Mouse (Mus musculus) MEL (cell line): Measurements from ENCODE around the gene Slc7a3. TPM values are rescaled to one million over a fixed set of nuclear protein-coding genes. Genes with fewer than 3 reads are reported as not detected.

Experiments used
- DNase-seq: peaks from one replicate; pipeline ENCODE4 v3.0.0; 2011; ENCODE audit warnings: low read depth, low spot score
- H3K27ac ChIP-seq: 2 replicates; pipeline ENCODE4 v1.5.1; 2012; ENCODE audit warnings: low read depth, mild to moderate bottlenecking, control low read depth, low read length, moderate library complexity; ENCODE audit not compliant: control insufficient read depth
- H3K27me3 ChIP-seq, 2 experiments: fragments of 150-350 bp in 1 of 2; sonication (generic) in 1 of 2; 2 replicates each; pipeline ENCODE4 v1.6.1; 2012; ENCODE audit warnings: low read length in 2 of 2, mild to moderate bottlenecking in 2 of 2, improper control_type of control experiment in 1 of 2, moderate library complexity in 1 of 2; ENCODE audit not compliant: insufficient read depth in 2 of 2, control insufficient read depth in 1 of 2
- H3K36me3 ChIP-seq, 2 experiments: 2 replicates each; pipeline ENCODE4 v1.6.1; 2012 to 2014; ENCODE audit warnings: low read length in 2 of 2, improper control_type of control experiment in 1 of 2, inconsistent platforms in 1 of 2, mild to moderate bottlenecking in 1 of 2; ENCODE audit not compliant: insufficient read depth in 2 of 2, control insufficient read depth in 1 of 2
- H3K4me1 ChIP-seq, 2 experiments: fragments of 150-350 bp in 1 of 2; sonication (generic) in 1 of 2; 2 replicates each; pipeline ENCODE4 v1.6.1; 2012; ENCODE audit warnings: low read length in 2 of 2, improper control_type of control experiment in 1 of 2, mild to moderate bottlenecking in 1 of 2; ENCODE audit not compliant: insufficient read depth in 2 of 2, control insufficient read depth in 1 of 2
- H3K4me3 ChIP-seq, 2 experiments: fragments of 150-350 bp in 1 of 2; sonication (generic) in 1 of 2; 2 replicates each; pipeline ENCODE4 v1.5.1; 2012; ENCODE audit warnings: low read depth in 2 of 2, low read length in 2 of 2, mild to moderate bottlenecking in 2 of 2, moderate library complexity in 2 of 2, control low read depth in 1 of 2, improper control_type of control experiment in 1 of 2; ENCODE audit not compliant: control insufficient read depth in 1 of 2, insufficient read depth in 1 of 2
- H3K79me2 ChIP-seq: 2 replicates; pipeline ENCODE4 v1.6.1; 2012; ENCODE audit warnings: mild to moderate bottlenecking, low read length, moderate library complexity; ENCODE audit not compliant: control insufficient read depth, poor library complexity, insufficient read depth
- H3K9ac ChIP-seq: 2 replicates; pipeline ENCODE4 v1.6.1; 2012; ENCODE audit warnings: low read depth, mild to moderate bottlenecking, control low read depth, low read length, moderate library complexity; ENCODE audit not compliant: control insufficient read depth, poor library complexity, severe bottlenecking
- H3K9me3 ChIP-seq: fragments of 150-350 bp; sonication (generic); replicated peaks from 2 replicates; pipeline ENCODE4 v1.6.1; 2012; ENCODE audit warnings: mild to moderate bottlenecking, low read length, improper control_type of control experiment, moderate library complexity; ENCODE audit not compliant: insufficient read depth
- BHLHE40 ChIP-seq: IDR thresholded peaks from 2 replicates; pipeline ENCODE4 v1.6.1; 2012; ENCODE audit warnings: low read depth, mild to moderate bottlenecking, inconsistent platforms, low read length, improper control_type of control experiment, borderline replicate concordance
- EP300 ChIP-seq, 2 experiments: IDR thresholded peaks; 2 replicates each; pipeline ENCODE4 v1.6.1; 2011; ENCODE audit warnings: improper control_type of control experiment in 2 of 2, low read length in 2 of 2, low read depth in 1 of 2, mild to moderate bottlenecking in 1 of 2
- ETS1 ChIP-seq: IDR thresholded peaks from 2 replicates; pipeline ENCODE4 v1.6.1; 2012; ENCODE audit warnings: low read depth, mild to moderate bottlenecking, inconsistent platforms, low read length, improper control_type of control experiment, moderate library complexity
- GATA1 ChIP-seq: IDR thresholded peaks from 2 replicates; pipeline ENCODE4 v1.6.1; 2011; ENCODE audit warnings: low read depth, low read length, improper control_type of control experiment
- JUND ChIP-seq: IDR thresholded peaks from 2 replicates; pipeline ENCODE4 v1.6.1; 2011; ENCODE audit warnings: low read depth, mild to moderate bottlenecking, improper control_type of control experiment, low read length
- MAFK ChIP-seq: IDR thresholded peaks from 2 replicates; pipeline ENCODE4 v1.6.1; 2011; ENCODE audit warnings: low read depth, mild to moderate bottlenecking, low read length, improper control_type of control experiment, borderline replicate concordance
- MAX ChIP-seq: IDR thresholded peaks from 2 replicates; pipeline ENCODE4 v1.6.1; 2011; ENCODE audit warnings: low read length, improper control_type of control experiment
- MXI1 ChIP-seq: IDR thresholded peaks from 2 replicates; pipeline ENCODE4 v1.6.1; 2011; ENCODE audit warnings: mild to moderate bottlenecking, low read depth, low read length, improper control_type of control experiment
- MYB ChIP-seq: IDR thresholded peaks from 2 replicates; pipeline ENCODE4 v1.6.1; 2011; ENCODE audit warnings: mild to moderate bottlenecking, low read depth, low read length, improper control_type of control experiment
- MYC ChIP-seq: IDR thresholded peaks from 2 replicates; pipeline ENCODE4 v1.6.1; 2011; ENCODE audit warnings: low read depth, mild to moderate bottlenecking, low read length, improper control_type of control experiment, moderate library complexity
- NELFE ChIP-seq: IDR thresholded peaks from 2 replicates; pipeline ENCODE4 v1.6.1; 2011; ENCODE audit warnings: low read depth, low read length, improper control_type of control experiment
- POLR2AphosphoS2 ChIP-seq: IDR thresholded peaks from 2 replicates; pipeline ENCODE4 v1.6.1; 2011; ENCODE audit warnings: low read length, improper control_type of control experiment
- RCOR1 ChIP-seq: IDR thresholded peaks from 2 replicates; pipeline ENCODE4 v1.6.1; 2012; ENCODE audit warnings: low read depth, mild to moderate bottlenecking, inconsistent platforms, low read length, improper control_type of control experiment
- SIN3A ChIP-seq: IDR thresholded peaks from 2 replicates; pipeline ENCODE4 v1.6.1; 2012; ENCODE audit warnings: low read length, improper control_type of control experiment, inconsistent platforms
- TAL1 ChIP-seq: IDR thresholded peaks from 2 replicates; pipeline ENCODE4 v1.6.1; 2012; ENCODE audit warnings: mild to moderate bottlenecking, inconsistent platforms, low read length, moderate library complexity, mixed read lengths
- TCF12 ChIP-seq: IDR thresholded peaks from 2 replicates; pipeline ENCODE4 v1.6.1; 2014; ENCODE audit warnings: low read depth, mild to moderate bottlenecking, inconsistent platforms, low read length, improper control_type of control experiment, moderate library complexity
- USF1 ChIP-seq: IDR thresholded peaks from 2 replicates; pipeline ENCODE4 v1.6.1; 2014; ENCODE audit warnings: low read depth, mild to moderate bottlenecking, inconsistent platforms, low read length, improper control_type of control experiment, moderate library complexity
- ZC3H11A ChIP-seq: IDR thresholded peaks from 2 replicates; pipeline ENCODE4 v1.6.1; 2012; ENCODE audit warnings: low read depth, mild to moderate bottlenecking, inconsistent platforms, low read length, improper control_type of control experiment
- ZMIZ1 ChIP-seq: IDR thresholded peaks from 2 replicates; pipeline ENCODE4 v1.6.1; 2012; ENCODE audit warnings: low read depth, mild to moderate bottlenecking, inconsistent platforms, low read length, improper control_type of control experiment, moderate library complexity
- polyA plus RNA-seq, 2 experiments: library from polyadenylated mRNA; stranded (reverse) in 1 of 2; unstranded in 1 of 2; fragments of >175 nt in 1 of 2; fragments of >200 nt in 1 of 2; gene quantifications; 2 replicates each; pipeline versions ENCODE4 v1.2.1 to v1.2.4; 2012; ENCODE audit warnings: low replicate concordance in 2 of 2, low read depth in 1 of 2; ENCODE audit not compliant: insufficient read length in 2 of 2, insufficient read depth in 1 of 2, missing spikeins in 1 of 2
- total RNA-seq: library from RNA; depleted of rRNA; stranded (reverse); fragments of 300-350 nt; gene quantifications from 2 replicates; pipeline ENCODE4 v1.2.3, GENCODE M21; 2012

Slc7a3 gene
- total and polyA plus RNA-seq, 3 experiments, result 3.0 to 12.8 TPM; not detected in 1

DNA sequence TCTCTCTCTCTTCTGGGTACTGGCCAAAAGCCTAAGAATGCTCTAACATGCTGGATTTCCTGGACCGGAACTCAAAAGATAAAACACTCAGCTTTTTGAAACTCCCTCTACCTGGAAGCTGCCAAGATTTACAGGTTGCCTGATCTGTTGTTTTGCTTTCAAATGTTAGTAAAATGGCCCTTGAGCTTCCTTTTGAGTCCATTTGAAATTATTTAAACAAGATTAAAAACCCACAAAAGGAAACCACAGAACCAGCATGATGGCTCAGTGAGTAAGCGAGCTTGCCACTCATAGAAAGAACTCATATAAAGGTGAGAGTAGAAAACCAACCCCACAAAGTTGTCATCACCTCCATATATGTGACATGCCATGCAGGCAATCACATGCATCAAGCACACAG lies 42.7 kb upstream of the Slc7a3 start:
- no peak overlapping the region for H3K27ac ChIP-seq
- peak; percentile 66 for TF ChIP-seq RCOR1
- TF ChIP-seq MYB, result no peak
- no peak for TF ChIP-seq USF1
- peak; percentile 23; the same call in 1 of the 2 replicates for TF ChIP-seq ETS1
- 0 out of 4 replicates have a peak, but pooled peaks of 1 of the 2 experiments have one; percentile 22 for TF ChIP-seq EP300 (IDR thresholded peaks at IDR 0.05; ENCODE audit: low read depth in 1 of 2, low read length in 2 of 2)
- 0 out of 2 replicates have a peak, but pooled peaks have one; percentile 27 for TF ChIP-seq MXI1
- H3K36me3 ChIP-seq, result peaks cover 0 to 12% of the 10 kb centered on the region in 2 experiments; a peak in 2 of 4 replicates
- no peaks in the 10 kb centered on the region for H3K27me3 ChIP-seq
- no peaks in the 10 kb centered on the region for H3K79me2 ChIP-seq
- H3K4me1 ChIP-seq, result peaks cover 5 to 10% of the 10 kb centered on the region in 2 experiments
- H3K9me3 ChIP-seq, result no peaks in the 10 kb centered on the region
- H3K4me3 ChIP-seq, result no peak overlapping the region
- H3K9ac ChIP-seq, result no peak overlapping the region
- peak; percentile 25 for DNase-seq

DNA sequence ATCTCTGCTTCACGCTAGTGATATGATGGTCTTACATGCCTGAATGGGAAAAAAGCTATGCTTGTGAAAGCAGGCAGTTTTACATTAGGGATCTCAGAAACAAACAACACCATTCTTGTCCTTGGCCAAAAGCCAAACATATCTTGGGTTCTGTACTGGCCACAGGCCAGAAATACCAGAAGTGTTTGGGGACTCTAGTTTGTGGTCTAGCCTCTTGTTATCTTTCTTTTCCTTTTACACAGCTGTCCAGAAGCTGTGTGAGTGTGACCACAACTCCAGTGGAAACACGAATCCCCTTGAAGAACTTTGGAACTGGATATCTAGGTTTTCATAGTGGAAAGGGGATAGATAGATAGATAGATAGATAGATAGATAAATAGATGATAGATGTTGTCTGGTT lies 41.2 kb upstream of the Slc7a3 start:
- H3K4me1 ChIP-seq, result peaks cover 5 to 10% of the 10 kb centered on the region in 2 experiments
- H3K79me2 ChIP-seq, result no peaks in the 10 kb centered on the region
- H3K4me3 ChIP-seq, result no peak overlapping the region
- H3K9ac ChIP-seq, result no peak overlapping the region
- peak; percentile 81 for DNase-seq
- TF ChIP-seq MXI1, result 0 out of 2 replicates have a peak, but pooled peaks have one; percentile 19
- peak; percentile 88 for TF ChIP-seq TAL1
- TF ChIP-seq GATA1, result peak; percentile 86
- 0 out of 2 replicates have a peak, but pooled peaks have one; percentile 32 for TF ChIP-seq MYC
- TF ChIP-seq EP300 (IDR thresholded peaks at IDR 0.05; ENCODE audit: low read depth in 1 of 2, low read length in 2 of 2), result peak; percentile 77 to 83
- peak; percentile 41; the same call in 1 of the 2 replicates for TF ChIP-seq SIN3A
- TF ChIP-seq NELFE, result no peak
- 0 out of 2 replicates have a peak, but pooled peaks have one; percentile 22 for TF ChIP-seq MAX
- TF ChIP-seq BHLHE40, result 0 out of 2 replicates have a peak, but pooled peaks have one; percentile 31
- peak; percentile 88 for TF ChIP-seq ETS1
- TF ChIP-seq ZMIZ1, result no peak
- TF ChIP-seq POLR2AphosphoS2, result no peak
- no peak for TF ChIP-seq MYB
- TF ChIP-seq MAFK, result 0 out of 2 replicates have a peak, but pooled peaks have one; percentile 32
- no peak for TF ChIP-seq ZC3H11A
- TF ChIP-seq TCF12, result peak; percentile 76; the same call in 1 of the 2 replicates
- TF ChIP-seq JUND, result no peak
- TF ChIP-seq, all 39 proteins: peak for 11
- H3K27ac ChIP-seq, result no peak overlapping the region
- peaks cover 0 to 12% of the 10 kb centered on the region in 2 experiments; a peak in 2 of 4 replicates for H3K36me3 ChIP-seq
- no peaks in the 10 kb centered on the region for H3K9me3 ChIP-seq
- no peaks in the 10 kb centered on the region for H3K27me3 ChIP-seq
